Mouse (Mus musculus) heart, embryonic 11.5 days (tissue): ENCODE data around the gene B230118H07Rik. TPM values are rescaled to one million over a fixed set of nuclear protein-coding genes. Genes with fewer than 3 reads are reported as not detected.

Experiments used
- ATAC-seq: fragments of 200-750 bp; cut with Nextera tagmentation; replicated peaks from 2 replicates; pipeline ENCODE4 v1.8.0; 2017; ENCODE audit warnings: moderate library complexity; ENCODE audit not compliant: insufficient number of reproducible peaks, low FRiP score, low TSS enrichment
- H3K27ac ChIP-seq: fragments of 300-500 bp; sonication (generic); 2 replicates; pipeline ENCODE4 v1.5.1; 2014; ENCODE audit warnings: mild to moderate bottlenecking, low read depth, low read length
- H3K27me3 ChIP-seq: fragments of 300-500 bp; sonication (generic); 2 replicates; pipeline ENCODE4 v1.6.1; 2014; ENCODE audit warnings: mild to moderate bottlenecking, low read length, mixed read lengths; ENCODE audit not compliant: control insufficient read depth, insufficient read depth
- H3K36me3 ChIP-seq: fragments of 300-500 bp; sonication (generic); 2 replicates; pipeline ENCODE4 v1.6.1; 2014; ENCODE audit warnings: mild to moderate bottlenecking, low read length, moderate library complexity, mixed read lengths; ENCODE audit not compliant: control insufficient read depth, insufficient read depth
- H3K4me1 ChIP-seq: fragments of 300-500 bp; sonication (generic); 2 replicates; pipeline ENCODE4 v1.6.1; 2014; ENCODE audit warnings: low read length; ENCODE audit not compliant: control insufficient read depth, insufficient read depth
- H3K4me2 ChIP-seq: fragments of 300-500 bp; sonication (generic); 2 replicates; pipeline ENCODE4 v1.6.1; 2014; ENCODE audit warnings: mild to moderate bottlenecking, moderate library complexity
- H3K4me3 ChIP-seq: fragments of 300-500 bp; sonication (generic); 2 replicates; pipeline ENCODE4 v1.5.1; 2014; ENCODE audit warnings: low read depth, low read length
- H3K9ac ChIP-seq: fragments of 300-500 bp; sonication (generic); 2 replicates; pipeline ENCODE4 v1.6.1; 2014; ENCODE audit warnings: mild to moderate bottlenecking, low read depth, low read length, moderate library complexity
- H3K9me3 ChIP-seq: fragments of 300-500 bp; sonication (generic); replicated peaks from 2 replicates; pipeline ENCODE4 v1.6.1; 2016; ENCODE audit warnings: low read length; ENCODE audit not compliant: control insufficient read depth
- WGBS: fragments of 180-500 bp; shearing (Covaris S2); extraction: QIAGEN DNeasy Blood & Tissue Kit; methylation state at CpG from one replicate; pipeline ENCODE4 v1.1.7; 2014; ENCODE audit not compliant: insufficient replicate concordance; 5-methylcytosine and 5-hydroxymethylcytosine counted together
- polyA plus RNA-seq: library from polyadenylated mRNA; unstranded; fragments of >200 nt; fragmentation: Nextera tagmentation; extraction: Ambion mirVana; gene quantifications from 2 replicates; pipeline ENCODE4 v1.2.1, GENCODE M21; 2014

Gene B230118H07Rik
- polyA plus RNA-seq, 1 experiment from 2014 or later, result 47.2 TPM

DNA sequence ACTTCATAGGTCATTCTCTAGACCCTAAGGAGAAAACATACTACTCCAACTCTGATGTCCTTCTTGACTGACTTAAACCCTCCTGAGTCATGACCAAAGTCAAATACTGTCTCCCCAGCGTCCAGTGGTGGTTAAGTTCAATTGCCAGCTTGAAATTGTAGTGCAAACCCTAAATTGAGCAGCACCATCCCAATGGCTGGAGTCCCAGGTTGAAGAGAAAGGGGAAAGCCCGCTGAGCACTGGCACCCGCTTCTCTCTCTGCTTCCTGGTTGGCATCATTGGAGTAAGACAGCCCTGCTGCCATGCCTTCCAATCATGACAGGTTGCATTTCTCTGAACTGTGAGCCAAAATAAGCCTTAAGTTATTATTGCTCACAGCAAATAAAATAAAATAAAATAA, 89.9 kb downstream of the B230118H07Rik start:
- H3K4me1 ChIP-seq, result peaks cover 3% of the 10 kb centered on the region; the same call in 1 of the 2 replicates
- H3K4me3 ChIP-seq, result no peak overlapping the region
- no peaks in the 10 kb centered on the region for H3K36me3 ChIP-seq
- H3K9me3 ChIP-seq, result no peaks in the 10 kb centered on the region
- no peak for ATAC-seq
- H3K4me2 ChIP-seq, result no peak overlapping the region
- H3K27ac ChIP-seq, result no peak overlapping the region
- 87% methylated on average over 3 of the region's 3 CpGs for WGBS
- H3K9ac ChIP-seq, result no peak overlapping the region
- H3K27me3 ChIP-seq, result no peaks in the 10 kb centered on the region

DNA sequence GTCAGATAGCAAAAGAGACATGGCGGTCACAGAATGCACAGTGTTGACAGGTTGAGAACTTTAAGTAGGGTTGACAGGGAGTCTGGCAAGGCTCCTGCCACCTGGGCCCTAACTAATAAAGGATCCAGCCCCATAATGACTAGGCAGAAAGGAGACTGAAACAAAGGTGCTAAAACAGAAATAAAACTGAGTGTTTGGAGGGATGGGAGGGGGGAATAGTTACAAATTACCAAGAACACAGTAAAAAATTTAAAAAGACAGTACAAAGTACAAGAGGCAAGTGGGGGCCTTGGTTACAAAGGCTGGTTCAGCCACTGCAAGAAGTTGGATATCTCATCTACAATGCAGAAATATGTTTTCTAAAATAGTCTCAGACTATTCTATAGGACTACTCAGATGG, 93.4 kb downstream of the B230118H07Rik start:
- peaks cover 3% of the 10 kb centered on the region; the same call in 1 of the 2 replicates for H3K4me1 ChIP-seq
- ATAC-seq, result no peak
- no peak overlapping the region for H3K4me2 ChIP-seq
- no peaks in the 10 kb centered on the region for H3K36me3 ChIP-seq
- H3K9ac ChIP-seq, result no peak overlapping the region
- H3K4me3 ChIP-seq, result no peak overlapping the region
- H3K9me3 ChIP-seq, result no peaks in the 10 kb centered on the region
- H3K27ac ChIP-seq, result no peak overlapping the region
- 50% methylated on average over 1 of the region's 1 CpGs for WGBS
- H3K27me3 ChIP-seq, result no peaks in the 10 kb centered on the region

DNA sequence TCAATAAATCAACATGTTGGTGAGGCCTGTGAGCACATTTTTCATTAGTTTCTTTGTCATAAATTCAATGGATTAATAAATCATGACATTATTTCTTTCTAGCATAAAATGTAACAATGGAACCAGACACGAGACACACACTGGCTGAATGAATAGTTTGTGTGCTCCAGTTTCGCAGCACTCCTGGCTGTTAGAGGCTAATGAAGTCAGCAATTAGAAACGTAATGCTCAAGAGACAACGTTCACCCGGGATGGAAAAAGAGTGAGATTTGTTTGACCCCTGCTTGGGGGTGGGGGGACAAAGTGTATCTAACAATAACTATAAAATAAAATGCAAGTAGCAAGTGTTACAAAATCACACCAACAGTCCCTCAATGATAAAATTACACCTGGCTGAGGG, 95.5 kb downstream of the B230118H07Rik start:
- ATAC-seq, result no peak
- no peak overlapping the region for H3K4me2 ChIP-seq
- no peaks in the 10 kb centered on the region for H3K36me3 ChIP-seq
- no peaks in the 10 kb centered on the region for H3K27me3 ChIP-seq
- no peak overlapping the region for H3K4me3 ChIP-seq
- no peaks in the 10 kb centered on the region for H3K9me3 ChIP-seq
- 79% methylated on average over 5 of the region's 5 CpGs for WGBS
- H3K27ac ChIP-seq, result no peak overlapping the region
- no peak overlapping the region for H3K9ac ChIP-seq
- H3K4me1 ChIP-seq, result peaks cover 3% of the 10 kb centered on the region; the same call in 1 of the 2 replicates

GRCm38 (mm10) chr2:101552301-101552700, 97.0 kb downstream of the B230118H07Rik start:
- no peak overlapping the region for H3K27ac ChIP-seq
- WGBS, result 82% methylated on average over 8 of the region's 8 CpGs
- H3K27me3 ChIP-seq, result no peaks in the 10 kb centered on the region
- no peak overlapping the region for H3K9ac ChIP-seq
- H3K4me3 ChIP-seq, result no peak overlapping the region
- peaks cover 3% of the 10 kb centered on the region; the same call in 1 of the 2 replicates for H3K4me1 ChIP-seq
- no peaks in the 10 kb centered on the region for H3K36me3 ChIP-seq
- no peak for ATAC-seq
- H3K4me2 ChIP-seq, result no peak overlapping the region
- H3K9me3 ChIP-seq, result no peaks in the 10 kb centered on the region

DNA sequence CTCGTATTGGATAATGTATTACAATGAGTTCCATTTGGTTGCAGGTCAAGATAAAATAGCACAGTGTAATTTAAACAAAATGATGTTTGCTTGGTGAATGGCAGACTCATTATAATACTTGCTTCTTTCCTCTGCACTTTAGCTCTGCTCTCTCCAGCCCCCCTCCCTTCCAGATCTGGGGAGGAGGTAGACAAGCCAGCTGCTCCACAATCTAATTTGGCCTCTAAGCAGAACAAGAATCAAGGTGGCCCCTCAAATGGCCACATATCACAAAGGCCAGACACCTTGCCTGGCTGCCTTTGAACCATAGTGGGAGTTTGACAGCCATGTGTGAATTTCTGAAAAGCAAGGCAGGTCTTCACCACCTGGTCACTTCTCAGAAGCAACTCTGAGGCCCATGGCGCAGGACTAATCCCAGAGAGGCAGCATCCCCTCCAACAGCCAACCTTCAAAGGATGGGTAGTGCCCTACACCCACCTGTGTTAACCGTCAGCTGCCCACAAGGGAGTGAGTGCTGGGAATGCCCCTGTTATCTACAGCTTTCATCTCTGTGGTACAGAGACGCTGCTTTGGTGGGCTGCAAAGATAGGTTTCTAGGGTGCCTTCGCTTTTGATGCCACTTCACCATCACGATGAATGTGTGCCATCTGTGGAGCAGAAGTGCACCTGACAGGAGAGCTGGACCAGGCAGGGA, 98.2 kb downstream of the B230118H07Rik start:
- H3K4me2 ChIP-seq, result no peak overlapping the region
- no peaks in the 10 kb centered on the region for H3K36me3 ChIP-seq
- no peak overlapping the region for H3K27ac ChIP-seq
- no peaks in the 10 kb centered on the region for H3K9me3 ChIP-seq
- H3K4me1 ChIP-seq, result peaks cover 2% of the 10 kb centered on the region; the same call in 1 of the 2 replicates
- 70% methylated on average over 6 of the region's 6 CpGs for WGBS
- no peak for ATAC-seq
- H3K9ac ChIP-seq, result no peak overlapping the region
- no peak overlapping the region for H3K4me3 ChIP-seq
- no peaks in the 10 kb centered on the region for H3K27me3 ChIP-seq

DNA sequence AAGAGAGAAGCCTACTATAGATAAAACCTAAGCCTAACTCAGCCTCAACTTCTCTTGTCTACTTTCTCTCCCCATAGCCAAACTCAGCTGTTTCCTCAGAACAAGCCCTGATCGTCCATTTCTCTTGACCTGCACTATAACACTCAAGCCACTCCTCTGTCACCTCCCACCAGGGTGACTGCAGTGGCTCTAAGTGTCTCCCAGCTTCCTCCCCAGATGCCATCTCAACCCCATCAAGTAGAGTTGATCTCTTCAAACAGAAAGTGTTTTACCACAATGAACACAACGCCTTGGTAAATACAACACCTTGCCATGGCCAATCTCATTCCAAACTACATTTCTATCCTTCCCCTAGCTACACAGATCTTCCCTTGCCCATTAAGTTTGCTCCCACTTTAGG, 99.2 kb downstream of the B230118H07Rik start:
- no peak overlapping the region for H3K27ac ChIP-seq
- 60% methylated on average over 2 of the region's 2 CpGs for WGBS

DNA sequence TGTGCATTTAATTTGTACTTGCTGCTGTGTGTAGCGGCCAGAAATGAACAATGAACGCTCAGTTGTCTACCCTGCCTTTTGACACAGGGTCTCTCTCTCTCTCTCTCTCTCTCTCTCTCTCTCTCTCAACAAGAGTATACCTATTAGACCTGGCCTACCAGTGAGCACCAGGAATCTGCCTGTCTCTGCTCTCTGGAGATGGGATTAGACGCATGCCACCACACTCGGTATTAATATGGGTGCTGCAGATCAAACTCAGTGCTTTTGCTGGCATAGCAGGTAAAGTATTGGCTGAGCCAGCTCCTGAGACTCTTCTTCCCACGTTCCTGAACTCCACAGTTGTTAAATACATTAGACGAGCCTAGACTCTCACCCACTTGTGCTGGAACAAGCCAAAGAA, 100.5 kb downstream of the B230118H07Rik start:
- ATAC-seq, result no peak
- Histone ChIP-seq H3K27me3 (no peaks in the 10 kb centered on the region), H3K4me2 (no peak overlapping the region), H3K4me3 (no peak overlapping the region), H3K9ac (no peak overlapping the region), H3K27ac (no peak overlapping the region), H3K36me3 (no peaks in the 10 kb centered on the region), H3K9me3 (no peaks in the 10 kb centered on the region), H3K4me1 (no peaks in the 10 kb centered on the region)
- 79% methylated on average over 6 of the region's 6 CpGs for WGBS

More for the DNA sequence above, 99.2 kb downstream of the B230118H07Rik start:
- no peaks in the 10 kb centered on the region for H3K27me3 ChIP-seq
- H3K4me3 ChIP-seq, result no peak overlapping the region
- H3K9ac ChIP-seq, result no peak overlapping the region
- H3K4me2 ChIP-seq, result no peak overlapping the region
- H3K4me1 ChIP-seq, result no peaks in the 10 kb centered on the region
- H3K36me3 ChIP-seq, result no peaks in the 10 kb centered on the region
- no peak for ATAC-seq
- H3K9me3 ChIP-seq, result no peaks in the 10 kb centered on the region

- Histone ChIP-seq H3K27me3 (no peaks in the 10 kb centered on the region), H3K9me3 (no peaks in the 10 kb centered on the region), H3K4me1 (no peaks in the 10 kb centered on the region), H3K27ac (no peak overlapping the region), H3K4me2 (no peak overlapping the region), H3K36me3 (no peaks in the 10 kb centered on the region), H3K4me3 (no peak overlapping the region), H3K9ac (no peak overlapping the region)
- ATAC-seq, result no peak
- 84% methylated on average over 2 of the region's 2 CpGs for WGBS
These were observed 103.7 kb downstream of the B230118H07Rik start for GRCm38 (mm10) chr2:101545593-101545992.
